Mouse (Mus musculus): Measurements from ENCODE around the gene Fam3b. TPM values are rescaled to one million over a fixed set of nuclear protein-coding genes. Genes with fewer than 3 reads are reported as not detected.
A peak's percentile ranks its signal among the peaks of the same experiment; 100 is the strongest.

Gene Fam3b
- total and polyA plus RNA-seq, 3 experiments: 20.6 to 21.2 TPM; not detected in 1

DNA sequence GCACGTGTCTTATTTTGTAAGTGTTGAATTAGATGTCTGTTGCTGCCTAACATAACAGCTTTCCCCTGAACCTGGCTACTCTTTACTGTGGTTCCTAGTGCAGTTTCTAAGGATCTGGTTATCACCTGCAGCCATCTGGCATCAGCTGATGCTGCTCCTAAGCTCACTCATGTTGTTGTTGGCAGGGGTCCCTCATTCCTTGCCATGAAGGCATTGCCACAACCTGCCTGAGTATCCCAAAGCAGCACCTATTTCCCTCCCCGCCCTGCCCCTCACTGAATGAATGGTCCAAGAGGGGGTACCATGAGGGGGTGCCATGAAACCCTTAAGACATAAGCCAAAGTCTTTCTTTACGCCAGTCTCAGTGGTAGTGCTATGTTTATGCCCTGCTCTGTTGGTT lies 86.6 kb downstream of the Fam3b start:
- Histone ChIP-seq H3K4me3 (ENCODE audit: control insufficient read depth in 1 of 2, insufficient read depth in 1 of 2, low read depth in 2 of 2, low read length in 2 of 2) (no peak overlapping the region), H3K4me1 (ENCODE audit: control insufficient read depth in 1 of 2, insufficient read depth in 2 of 2, low read length in 2 of 2) (peaks cover 6 to 20% of the 10 kb centered on the region in 2 experiments; a peak in 3 of 4 replicates), H3K27me3 (ENCODE audit: control insufficient read depth in 1 of 2, insufficient read depth in 2 of 2, low read length in 2 of 2) (no peaks in the 10 kb centered on the region), H3K9ac (ENCODE audit: control insufficient read depth, low read depth, low read length, poor library complexity, severe bottlenecking) (no peak overlapping the region), H3K79me2 (ENCODE audit: control insufficient read depth, insufficient read depth, low read length, poor library complexity) (no peaks in the 10 kb centered on the region), H3K36me3 (ENCODE audit: control insufficient read depth in 1 of 2, insufficient read depth in 2 of 2, low read length in 2 of 2) (peaks cover 0 to 15% of the 10 kb centered on the region in 2 experiments; a peak in 2 of 4 replicates), H3K9me3 (replicated peaks; ENCODE audit: insufficient read depth, low read length) (no peaks in the 10 kb centered on the region), H3K27ac (ENCODE audit: control insufficient read depth, low read depth, low read length) (no peak overlapping the region)
- TF ChIP-seq ELF1 (IDR thresholded peaks at IDR 0.05; ENCODE audit: low read depth, low read length): no peak
- no peak for TF ChIP-seq NRF1 (IDR thresholded peaks at IDR 0.05; ENCODE audit: insufficient read depth, low read depth, low read length, poor library complexity, severe bottlenecking)
- no peak for TF ChIP-seq MAZ (IDR thresholded peaks at IDR 0.05; ENCODE audit: low read depth, low read length)
- no peak for TF ChIP-seq CTCF (IDR thresholded peaks at IDR 0.05 in 2 of 3, conservative IDR thresholded peaks at IDR 0.05 in 1 of 3; ENCODE audit: control insufficient read depth in 1 of 3, insufficient read depth in 1 of 3, low read depth in 2 of 3, low read length in 3 of 3, poor library complexity in 1 of 3, severe bottlenecking in 1 of 3)
- no peak for DNase-seq (ENCODE audit: low read depth, low spot score)

- peak; percentile 13 for DNase-seq (ENCODE audit: low read depth, low spot score)
- Histone ChIP-seq H3K27me3 (ENCODE audit: control insufficient read depth in 1 of 2, insufficient read depth in 2 of 2, low read length in 2 of 2) (no peaks in the 10 kb centered on the region), H3K79me2 (ENCODE audit: control insufficient read depth, insufficient read depth, low read length, poor library complexity) (no peaks in the 10 kb centered on the region), H3K9me3 (replicated peaks; ENCODE audit: insufficient read depth, low read length) (no peaks in the 10 kb centered on the region), H3K36me3 (ENCODE audit: control insufficient read depth in 1 of 2, insufficient read depth in 2 of 2, low read length in 2 of 2) (peaks cover 0 to 14% of the 10 kb centered on the region in 2 experiments; a peak in 2 of 4 replicates), H3K4me3 (ENCODE audit: control insufficient read depth in 1 of 2, insufficient read depth in 1 of 2, low read depth in 2 of 2, low read length in 2 of 2) (no peak overlapping the region), H3K4me1 (ENCODE audit: control insufficient read depth in 1 of 2, insufficient read depth in 2 of 2, low read length in 2 of 2) (peaks cover 4 to 18% of the 10 kb centered on the region in 2 experiments), H3K9ac (ENCODE audit: control insufficient read depth, low read depth, low read length, poor library complexity, severe bottlenecking) (no peak overlapping the region), H3K27ac (ENCODE audit: control insufficient read depth, low read depth, low read length) (no peak overlapping the region; the same call in 1 of the 2 replicates)
- TF ChIP-seq SIN3A (IDR thresholded peaks at IDR 0.05; ENCODE audit: low read length): no peak
- no peak for TF ChIP-seq USF1 (IDR thresholded peaks at IDR 0.05; ENCODE audit: low read depth, low read length)
- TF ChIP-seq MAFK (IDR thresholded peaks at IDR 0.05; ENCODE audit: borderline replicate concordance, low read depth, low read length): no peak
- TF ChIP-seq EP300 (IDR thresholded peaks at IDR 0.05; ENCODE audit: low read depth in 1 of 2, low read length in 2 of 2): peak; percentile 46 to 63
- peak; percentile 64 for TF ChIP-seq GATA1 (IDR thresholded peaks at IDR 0.05; ENCODE audit: low read depth, low read length)
These were observed 91.0 kb downstream of the Fam3b start for GRCm38 (mm10) chr16:97423627-97424026.

DNA sequence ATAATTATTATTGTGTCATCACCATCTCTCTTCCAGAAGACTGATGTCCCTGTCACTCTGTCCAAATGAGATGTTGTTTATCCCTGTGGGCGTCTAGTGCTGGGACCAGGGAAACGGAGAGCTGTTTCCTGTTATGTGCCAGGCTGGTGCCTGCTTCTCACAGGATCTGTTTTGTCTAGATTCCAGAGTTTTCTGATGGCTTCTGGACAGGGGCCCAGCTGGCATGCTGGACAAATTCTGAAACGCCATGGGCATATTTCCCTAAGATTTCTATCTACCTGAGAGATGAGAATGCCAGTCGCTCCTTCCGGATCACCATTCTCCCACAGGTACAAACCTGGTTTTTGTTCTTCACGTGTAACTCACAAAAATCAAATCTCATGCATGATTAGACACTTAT lies 92.9 kb downstream of the Fam3b start:
- DNase-seq (ENCODE audit: low read depth, low spot score): no peak
- TF ChIP-seq MYB (IDR thresholded peaks at IDR 0.05; ENCODE audit: low read depth, low read length) (no peak), HCFC1 (IDR thresholded peaks at IDR 0.05; ENCODE audit: low read depth, low read length) (no peak), MAFK (IDR thresholded peaks at IDR 0.05; ENCODE audit: borderline replicate concordance, low read depth, low read length) (no peak), ZNF384 (IDR thresholded peaks at IDR 0.05; ENCODE audit: low read depth, low read length) (no peak), USF1 (IDR thresholded peaks at IDR 0.05; ENCODE audit: low read depth, low read length) (no peak), ZC3H11A (IDR thresholded peaks at IDR 0.05; ENCODE audit: low read depth, low read length) (no peak)

More for the DNA sequence above, 92.9 kb downstream of the Fam3b start:
- Histone ChIP-seq H3K4me3 (ENCODE audit: control insufficient read depth in 1 of 2, insufficient read depth in 1 of 2, low read depth in 2 of 2, low read length in 2 of 2) (no peak overlapping the region), H3K27me3 (ENCODE audit: control insufficient read depth in 1 of 2, insufficient read depth in 2 of 2, low read length in 2 of 2) (no peaks in the 10 kb centered on the region), H3K36me3 (ENCODE audit: control insufficient read depth in 1 of 2, insufficient read depth in 2 of 2, low read length in 2 of 2) (peaks cover 0 to 17% of the 10 kb centered on the region in 2 experiments; a peak in 2 of 4 replicates), H3K4me1 (ENCODE audit: control insufficient read depth in 1 of 2, insufficient read depth in 2 of 2, low read length in 2 of 2) (peaks cover 7 to 21% of the 10 kb centered on the region in 2 experiments), H3K9me3 (replicated peaks; ENCODE audit: insufficient read depth, low read length) (no peaks in the 10 kb centered on the region), H3K79me2 (ENCODE audit: control insufficient read depth, insufficient read depth, low read length, poor library complexity) (no peaks in the 10 kb centered on the region), H3K9ac (ENCODE audit: control insufficient read depth, low read depth, low read length, poor library complexity, severe bottlenecking) (no peak overlapping the region), H3K27ac (ENCODE audit: control insufficient read depth, low read depth, low read length) (no peak overlapping the region)

Other genes with a start within 250 kb of the Fam3b start
- not detected in 2 replicates for gene Bace2, start 158.1 kb downstream of the Fam3b start, total RNA-seq (2012; rRNA removed)
- gene Bace2, start 158.1 kb downstream of the Fam3b start, polyA plus RNA-seq (2012; ENCODE audit: insufficient read depth in 1 of 2, insufficient read length in 2 of 2, low read depth in 1 of 2, low replicate concordance in 2 of 2, missing spikeins in 1 of 2): not detected
- gene Mx1, start 51.9 kb downstream of the Fam3b start, total RNA-seq (2012; rRNA removed): 0.13 and 0.27 TPM in 2 replicates
- gene Mx1, start 51.9 kb downstream of the Fam3b start, polyA plus RNA-seq (2012; ENCODE audit: insufficient read depth in 1 of 2, insufficient read length in 2 of 2, low read depth in 1 of 2, low replicate concordance in 2 of 2, missing spikeins in 1 of 2): under 1 TPM in 1 of 2 experiments, not detected in 1; 0.42 TPM
- not detected in 2 replicates for gene Tmprss2, start 96.4 kb upstream of the Fam3b start, total RNA-seq (2012; rRNA removed)
- not detected for gene Tmprss2, start 96.4 kb upstream of the Fam3b start, polyA plus RNA-seq (2012; ENCODE audit: insufficient read depth in 1 of 2, insufficient read length in 2 of 2, low read depth in 1 of 2, low replicate concordance in 2 of 2, missing spikeins in 1 of 2)
- gene Ripk4, start 249.0 kb upstream of the Fam3b start, total RNA-seq (2012; rRNA removed): not detected in 2 replicates
- gene Ripk4, start 249.0 kb upstream of the Fam3b start, polyA plus RNA-seq (2012; ENCODE audit: insufficient read depth in 1 of 2, insufficient read length in 2 of 2, low read depth in 1 of 2, low replicate concordance in 2 of 2, missing spikeins in 1 of 2): not detected